Comparison of ENCODE assay signal across 8 mouse cellular contexts in the genomic region with DNA sequence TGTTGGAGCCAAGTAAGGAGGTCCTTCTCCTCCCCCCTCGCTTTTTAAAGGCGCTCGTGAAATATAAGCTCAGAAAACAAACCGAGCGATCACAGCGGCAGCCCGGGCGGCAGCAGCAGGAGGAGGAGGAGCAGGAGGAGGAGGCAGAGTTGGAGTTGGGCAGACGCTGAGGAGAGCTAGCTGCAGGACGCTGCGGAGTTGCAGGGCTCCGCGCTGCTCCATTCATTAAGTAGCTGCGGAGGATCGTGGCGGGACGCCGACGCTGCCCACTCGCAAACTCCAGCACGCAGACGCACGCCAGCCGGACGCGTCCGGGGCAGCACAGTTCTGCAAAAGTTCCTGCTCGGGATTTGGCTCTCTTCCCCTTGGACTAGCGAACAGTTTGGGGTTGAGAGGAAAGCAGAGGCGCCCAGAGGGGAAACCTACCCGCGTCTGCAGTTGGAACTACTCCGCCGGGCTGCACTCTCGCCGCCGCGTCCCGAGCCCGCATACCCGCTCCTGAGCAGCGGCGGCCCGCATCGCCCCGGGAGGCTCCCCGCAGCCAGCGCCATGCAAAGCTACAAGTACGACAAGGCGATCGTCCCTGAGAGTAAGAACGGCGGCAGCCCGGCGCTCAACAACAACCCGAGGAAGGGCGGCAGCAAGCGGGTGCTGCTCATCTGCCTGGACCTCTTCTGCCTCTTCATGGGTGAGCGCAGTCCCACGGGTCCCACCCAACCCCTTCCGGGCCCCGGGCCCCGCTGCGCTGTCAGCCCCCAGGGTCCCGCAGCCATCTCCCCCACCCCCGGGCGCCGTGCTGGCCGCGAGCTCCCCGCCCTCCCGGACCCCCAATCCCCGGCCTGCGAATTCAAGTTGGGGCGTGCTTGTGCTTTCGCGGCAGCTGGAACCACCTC. TPM values are rescaled to one million over a fixed set of nuclear protein-coding genes. Genes with fewer than 3 reads are reported as not detected.
A peak's percentile ranks its signal among the peaks of the same experiment; 100 is the strongest.
DNase-seq lines count a peak whose midpoint lies in the region; ATAC-seq and TF ChIP-seq lines count a peak whose summit lies in the region.

A gene (plus strand): TSS at position 72 of the 893 bp plus-strand sequence.

- no peaks in the 10 kb centered on the region for H3K9me3 ChIP-seq in lung, embryonic 14.5 days (ENCODE audit: low read depth, low read length)

- peak; percentile 91 for ATAC-seq in lung, embryonic 14.5 days (ENCODE audit: insufficient read depth)

- DNase-seq in ES-CJ7 (ENCODE audit: low read depth, low spot score), result peak; percentile 72
- DNase-seq in cerebellum, adult 2 months, result peak; percentile 55 to 58
- DNase-seq in forelimb bud, embryonic 11.5 days (ENCODE audit: low read depth, low spot score), result peak; percentile 95
- DNase-seq in heart, postnatal 36 days, result peak; percentile 88 to 90
- DNase-seq in layer of hippocampus, adult 8-10 months (ENCODE audit: low spot score in 2 of 2), result peak; percentile 83 to 84
- DNase-seq in lung, embryonic 14.5 days, result peak; percentile 95
- peak; percentile 87 for DNase-seq in ovary, adult 18-20 months (ENCODE audit: low spot score)
- peak; percentile 9 to 33 for DNase-seq in thymus, postnatal 10 days (ENCODE audit: low spot score in 2 of 2)

- TF ChIP-seq CTCF in cerebellum, adult 2 months (IDR thresholded peaks at IDR 0.05; ENCODE audit: borderline replicate concordance, insufficient read depth, low read depth, low read length), result no peak
- no peak for TF ChIP-seq CTCF in lung, embryonic 14.5 days (IDR thresholded peaks at IDR 0.05; ENCODE audit: low read depth)

- peaks cover 11% of the 10 kb centered on the region; the same call in 1 of the 2 replicates for H3K36me3 ChIP-seq in lung, embryonic 14.5 days (ENCODE audit: insufficient read depth)

- no peak within 1 kb of the TSS for H3K27ac ChIP-seq in cerebellum, adult 2 months (ENCODE audit: insufficient read depth, low read length)
- peak within 1 kb of the TSS; percentile 96 for H3K27ac ChIP-seq in lung, embryonic 14.5 days (ENCODE audit: low read depth)

- H3K4me3 ChIP-seq in cerebellum, adult 2 months (replicated peaks; ENCODE audit: insufficient read depth, low read depth, low read length), result peak within 1 kb of the TSS; percentile 62
- H3K4me3 ChIP-seq in lung, embryonic 14.5 days (ENCODE audit: low read depth, low read length), result peak within 1 kb of the TSS; percentile 74

- TF ChIP-seq POLR2A in cerebellum, adult 2 months (IDR thresholded peaks at IDR 0.05; ENCODE audit: borderline replicate concordance, insufficient read depth, low read length), result peak; percentile 28; the same call in 1 of the 2 replicates

- H3K27me3 ChIP-seq in cerebellum, adult 2 months (ENCODE audit: control insufficient read depth, insufficient read depth, low read length), result no peaks in the 10 kb centered on the region; the same call in 1 of the 2 replicates
- H3K27me3 ChIP-seq in lung, embryonic 14.5 days (ENCODE audit: insufficient read depth, low read length), result no peaks in the 10 kb centered on the region

- H3K4me2 ChIP-seq in lung, embryonic 14.5 days, result peak within 1 kb of the TSS; percentile 73

- WGBS in cerebellum, adult 2 months, result under 1% methylated on average over 76 of the region's 77 CpGs
- under 1% methylated on average over 77 of the region's 77 CpGs for WGBS in lung, embryonic 14.5 days

- peak within 1 kb of the TSS; percentile 84 for H3K9ac ChIP-seq in lung, embryonic 14.5 days

- no peaks in the 10 kb centered on the region for H3K4me1 ChIP-seq in cerebellum, adult 2 months (ENCODE audit: control insufficient read depth, insufficient read depth, low read length)
- H3K4me1 ChIP-seq in lung, embryonic 14.5 days (ENCODE audit: insufficient read depth), result peaks cover 5% of the 10 kb centered on the region; the same call in 1 of the 2 replicates

- intact Hi-C loops in heart, postnatal 36 days (cut with DNase I), result loop anchor here (2.0 to 10.0 kb wide), 7 partner anchors 49 to 500 kb away; no protein-coding TSS in a partner anchor

RNA-seq across cellular contexts. Expression of the gene that starts here (rescaled TPM):
- 158 and 170 TPM in 2 replicates for polyA plus RNA-seq in cerebellum, adult 2 months (2012; rRNA removed)
- total RNA-seq in heart, postnatal 36 days (2021), result 10 to 100 TPM; 66.2 to 75.1 TPM
- 100 to 1,000 TPM; 212 to 254 (median 222) TPM for total RNA-seq in layer of hippocampus, adult 8-10 months (2022)
- polyA plus RNA-seq in lung, embryonic 14.5 days (2014; fragmentation: Nextera tagmentation; extraction: Ambion mirVana), result 64.8 and 67.1 TPM in 2 replicates

Comparison
In these comparisons a context has a peak if more than half of its experiments do, and no peak if none do; other contexts are left out.
1. DNase-seq: peak in every context shown above with its lines; median percentile 95 in forelimb bud, embryonic 11.5 days; 95 in lung, embryonic 14.5 days; 89 in heart, postnatal 36 days; 87 in ovary, adult 18-20 months; 84 in layer of hippocampus, adult 8-10 months; 72 in ES-CJ7; 56 in cerebellum, adult 2 months; 21 in thymus, postnatal 10 days.